Mouse (Mus musculus) left cerebral cortex, adult 8-10 months (tissue): ENCODE data around the gene Glis1. TPM values are rescaled to one million over a fixed set of nuclear protein-coding genes. Genes with fewer than 3 reads are reported as not detected.

Source experiments
- DNase-seq, 2 experiments: peaks; one replicate each; pipeline ENCODE4 v3.0.0; 2022; ENCODE audit warnings: low spot score in 2 of 2
- total RNA-seq, 4 experiments: library from RNA; stranded (reverse); gene quantifications; 2 replicates each; pipeline ENCODE4 v1.2.4; 2022

Gene Glis1
- total RNA-seq, 4 experiments from 2014 or later = 0.89 to 2.8 (median 1.2) TPM

- no peak for DNase-seq
These were observed 187.0 kb downstream of the Glis1 start for GRCm38 (mm10) chr4:107621366-107621765.

- DNase-seq = no peak
These were observed 187.9 kb downstream of the Glis1 start for GRCm38 (mm10) chr4:107622296-107622695.

GRCm38 (mm10) chr4:107623916-107624315 is 189.5 kb downstream of the Glis1 start:
- no peak for DNase-seq

GRCm38 (mm10) chr4:107624951-107625350 is 190.6 kb downstream of the Glis1 start:
- DNase-seq = no peak

GRCm38 (mm10) chr4:107628226-107628625 is 193.8 kb downstream of the Glis1 start:
- DNase-seq = no peak

GRCm38 (mm10) chr4:107628921-107629411 is 194.6 kb downstream of the Glis1 start:
- DNase-seq = no peak

- no peak for DNase-seq
These were observed 200.2 kb downstream of the Glis1 start for GRCm38 (mm10) chr4:107634631-107635030.

GRCm38 (mm10) chr4:107636099-107636498 is 201.7 kb downstream of the Glis1 start:
- DNase-seq = no peak

- DNase-seq = no peak
These were observed 203.3 kb downstream of the Glis1 start for GRCm38 (mm10) chr4:107637670-107638069.

- no peak for DNase-seq
These were observed 203.9 kb downstream of the Glis1 start for GRCm38 (mm10) chr4:107638303-107638702.

- no peak for DNase-seq
These were observed 207.2 kb downstream of the Glis1 start for GRCm38 (mm10) chr4:107641624-107642023.

- DNase-seq = no peak
These were observed 214.6 kb downstream of the Glis1 start for GRCm38 (mm10) chr4:107648959-107649485.

GRCm38 (mm10) chr4:107651021-107651496 is 216.7 kb downstream of the Glis1 start:
- no peak for DNase-seq

GRCm38 (mm10) chr4:107652598-107653279 is 218.3 kb downstream of the Glis1 start:
- DNase-seq = peak; percentile 59 to 67

- no peak for DNase-seq
These were observed 218.9 kb downstream of the Glis1 start for GRCm38 (mm10) chr4:107653280-107653643.

GRCm38 (mm10) chr4:107660649-107661048 is 226.3 kb downstream of the Glis1 start:
- DNase-seq = no peak

- no peak for DNase-seq
These were observed 234.1 kb downstream of the Glis1 start for GRCm38 (mm10) chr4:107668514-107668913.

- DNase-seq = no peak
These were observed 236.3 kb downstream of the Glis1 start for GRCm38 (mm10) chr4:107670731-107671130.

- DNase-seq = peak; percentile 69 to 78
These were observed 239.4 kb downstream of the Glis1 start for GRCm38 (mm10) chr4:107673638-107674321.

GRCm38 (mm10) chr4:107674322-107674644 is 239.9 kb downstream of the Glis1 start:
- DNase-seq = no peak

- no peak for DNase-seq
These were observed 241.3 kb downstream of the Glis1 start for GRCm38 (mm10) chr4:107675645-107676044.

GRCm38 (mm10) chr4:107680311-107681098 is 246.1 kb downstream of the Glis1 start:
- no peak for DNase-seq
